Mouse (Mus musculus): ENCODE results near the gene Dennd5a.

- no peak for TF ChIP-seq CTCF (IDR thresholded peaks at IDR 0.05; ENCODE audit: low read depth)
- TF ChIP-seq EP300 (optimal IDR thresholded peaks at IDR 0.05): no peak
Measured at GRCm38 (mm10) chr7:109944421-109945034, 15.7 kb downstream of the Dennd5a start.

Data from stomach, postnatal 0 days (tissue).